Mouse (Mus musculus) ES-Bruce4 (cell line): Measurements from ENCODE around the gene Kalrn. TPM values are rescaled to one million over a fixed set of nuclear protein-coding genes. Genes with fewer than 3 reads are reported as not detected.

ENCODE experiments used
- H3K27ac ChIP-seq: 2 replicates; pipeline ENCODE4 v1.5.1; 2012; ENCODE audit warnings: low read length, inconsistent platforms; ENCODE audit not compliant: insufficient read depth
- H3K27me3 ChIP-seq: 2 replicates; pipeline ENCODE4 v1.6.1; 2012; ENCODE audit warnings: mild to moderate bottlenecking, low read length, inconsistent platforms; ENCODE audit not compliant: control insufficient read depth, poor library complexity, insufficient read depth, severe bottlenecking
- H3K36me3 ChIP-seq: 2 replicates; pipeline ENCODE4 v1.6.1; 2012; ENCODE audit warnings: inconsistent platforms, mild to moderate bottlenecking, low read length, moderate library complexity; ENCODE audit not compliant: control insufficient read depth, poor library complexity, insufficient read depth, severe bottlenecking
- H3K4me1 ChIP-seq: one replicate; pipeline ENCODE4 v1.8.1; 2011; ENCODE audit warnings: low read length; ENCODE audit not compliant: control insufficient read depth, insufficient read depth
- H3K4me3 ChIP-seq: 2 replicates; pipeline ENCODE4 v1.5.1; 2011; ENCODE audit warnings: low read depth, mild to moderate bottlenecking, low read length
- H3K9ac ChIP-seq: 2 replicates; pipeline ENCODE4 v1.6.1; 2012; ENCODE audit warnings: low read depth, mild to moderate bottlenecking, inconsistent platforms; ENCODE audit not compliant: poor library complexity, severe bottlenecking
- H3K9me3 ChIP-seq: replicated peaks from 2 replicates; pipeline ENCODE4 v1.6.1; 2012; ENCODE audit warnings: mild to moderate bottlenecking, low read length, inconsistent platforms; ENCODE audit not compliant: control insufficient read depth, poor library complexity, insufficient read depth, severe bottlenecking
- CTCF ChIP-seq: IDR thresholded peaks from one replicate; pipeline ENCODE4 v1.8.1; 2011; ENCODE audit warnings: low read depth, low read length
- EP300 ChIP-seq: IDR thresholded peaks from 2 replicates; pipeline ENCODE4 v1.6.1; 2011; ENCODE audit warnings: low read depth, low read length; ENCODE audit not compliant: insufficient read depth
- POLR2A ChIP-seq: IDR thresholded peaks from one replicate; pipeline ENCODE4 v1.8.1; 2011; ENCODE audit warnings: low read length; ENCODE audit not compliant: insufficient read depth
- polyA plus RNA-seq: library from polyadenylated mRNA; stranded (reverse); fragments of >200 nt; gene quantifications from 2 replicates; pipeline ENCODE4 v1.2.4, GENCODE M21; 2011; ENCODE audit warnings: low read depth; ENCODE audit not compliant: missing spikeins, insufficient read depth, insufficient read length

Gene Kalrn
- polyA plus RNA-seq, 1 experiment = 8.2 TPM

DNA sequence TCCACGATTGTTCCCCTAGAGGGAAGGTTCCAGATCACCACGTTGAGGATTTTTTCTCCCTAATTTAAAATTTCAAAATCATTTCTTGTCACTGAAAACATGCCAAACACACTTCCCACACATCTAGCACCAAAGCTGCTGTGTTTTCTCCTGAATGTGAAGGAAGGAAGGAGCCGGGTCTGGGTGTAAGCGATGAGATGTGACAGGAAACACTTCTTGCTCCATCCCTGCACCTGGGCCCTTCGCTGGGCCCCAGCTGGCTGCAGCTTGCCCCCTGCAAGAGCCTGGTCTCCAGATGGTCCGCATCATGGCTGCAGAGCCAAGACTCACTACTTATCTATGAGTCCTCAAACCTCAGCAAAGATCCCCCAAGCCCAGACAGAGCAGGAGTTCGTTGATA lies 158.8 kb downstream of the Kalrn start:
- H3K4me1 ChIP-seq = no peaks in the 10 kb centered on the region
- no peaks in the 10 kb centered on the region for H3K9me3 ChIP-seq
- no peak overlapping the region for H3K9ac ChIP-seq
- TF ChIP-seq POLR2A (no peak), EP300 (no peak)
- H3K27me3 ChIP-seq = no peaks in the 10 kb centered on the region
- no peak overlapping the region for H3K27ac ChIP-seq
- H3K36me3 ChIP-seq = no peaks in the 10 kb centered on the region
- H3K4me3 ChIP-seq = no peak overlapping the region

GRCm38 (mm10) chr16:34413868-34414333 lies 159.4 kb downstream of the Kalrn start:
- Histone ChIP-seq H3K27ac (no peak overlapping the region), H3K27me3 (no peaks in the 10 kb centered on the region), H3K9me3 (no peaks in the 10 kb centered on the region), H3K4me3 (no peak overlapping the region), H3K4me1 (no peaks in the 10 kb centered on the region), H3K9ac (no peak overlapping the region), H3K36me3 (no peaks in the 10 kb centered on the region)
- TF ChIP-seq CTCF = no peak
- TF ChIP-seq EP300 = no peak
- no peak for TF ChIP-seq POLR2A

GRCm38 (mm10) chr16:34407036-34407435 lies 166.3 kb downstream of the Kalrn start:
- no peaks in the 10 kb centered on the region for H3K36me3 ChIP-seq
- no peaks in the 10 kb centered on the region for H3K9me3 ChIP-seq
- no peak overlapping the region for H3K9ac ChIP-seq
- no peaks in the 10 kb centered on the region for H3K27me3 ChIP-seq
- no peaks in the 10 kb centered on the region for H3K4me1 ChIP-seq
- no peak overlapping the region for H3K27ac ChIP-seq
- TF ChIP-seq EP300 = no peak
- TF ChIP-seq POLR2A = no peak
- no peak for TF ChIP-seq CTCF
- H3K4me3 ChIP-seq = no peak overlapping the region

DNA sequence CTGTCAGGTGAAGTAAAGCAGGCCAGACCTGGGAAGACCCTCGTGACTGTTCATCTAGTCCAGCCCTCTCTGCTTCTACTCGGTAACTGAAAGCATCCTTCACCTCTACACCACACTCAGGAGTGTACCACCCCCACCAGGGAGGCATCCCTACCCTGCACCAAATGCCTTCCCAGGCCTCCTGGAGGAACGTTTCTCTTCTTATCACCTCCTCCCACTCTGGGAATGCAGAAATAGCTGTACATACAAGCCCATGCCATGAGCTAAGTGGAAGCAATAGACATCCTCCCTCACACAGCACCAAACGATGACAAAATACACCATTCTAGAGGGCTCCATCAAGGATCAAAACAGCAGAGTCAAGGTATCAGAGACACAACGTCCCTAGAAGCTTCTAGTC lies 168.2 kb downstream of the Kalrn start:
- TF ChIP-seq CTCF (no peak), EP300 (no peak), POLR2A (no peak)
- H3K27ac ChIP-seq = no peak overlapping the region

DNA sequence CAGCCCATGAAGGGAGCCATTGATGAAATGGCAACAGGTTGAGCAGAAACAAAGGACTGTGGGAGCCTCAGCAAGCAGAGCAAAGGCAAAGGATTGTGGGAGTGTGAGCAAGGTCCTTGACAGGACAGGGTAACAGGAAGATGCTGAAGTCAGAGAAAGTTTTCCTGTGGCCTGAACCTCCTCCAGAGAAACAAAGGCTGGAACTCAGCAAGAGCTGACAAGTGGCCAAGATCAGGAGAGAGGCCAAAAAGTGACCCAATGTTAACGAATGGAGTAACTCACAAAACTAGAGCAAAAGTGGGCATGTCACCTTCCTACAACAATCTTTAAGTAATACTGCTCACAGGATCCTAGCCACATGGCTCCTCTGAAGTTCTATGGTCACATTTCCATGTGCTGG lies 172.1 kb downstream of the Kalrn start:
- no peaks in the 10 kb centered on the region for H3K9me3 ChIP-seq
- H3K36me3 ChIP-seq = no peaks in the 10 kb centered on the region
- H3K27ac ChIP-seq = no peak overlapping the region
- H3K27me3 ChIP-seq = no peaks in the 10 kb centered on the region
- no peak overlapping the region for H3K4me3 ChIP-seq
- H3K4me1 ChIP-seq = no peaks in the 10 kb centered on the region
- TF ChIP-seq POLR2A = no peak
- TF ChIP-seq EP300 = no peak
- TF ChIP-seq CTCF = no peak
- no peak overlapping the region for H3K9ac ChIP-seq

More for the DNA sequence above, 168.2 kb downstream of the Kalrn start:
- Histone ChIP-seq H3K9me3 (no peaks in the 10 kb centered on the region), H3K4me1 (no peaks in the 10 kb centered on the region), H3K4me3 (no peak overlapping the region), H3K36me3 (no peaks in the 10 kb centered on the region), H3K27me3 (no peaks in the 10 kb centered on the region), H3K9ac (no peak overlapping the region)

- Histone ChIP-seq H3K27ac (no peak overlapping the region), H3K9me3 (no peaks in the 10 kb centered on the region), H3K27me3 (no peaks in the 10 kb centered on the region), H3K4me1 (no peaks in the 10 kb centered on the region), H3K4me3 (no peak overlapping the region), H3K9ac (no peak overlapping the region), H3K36me3 (no peaks in the 10 kb centered on the region)
- TF ChIP-seq EP300 (no peak), CTCF (no peak), POLR2A (no peak)
Observed at GRCm38 (mm10) chr16:34400102-34400728, 173.1 kb downstream of the Kalrn start.
